Mouse (Mus musculus) kidney, postnatal 10 days (tissue): Measurements from ENCODE around the gene Ndufaf3.

Source experiments
- DNase-seq: peaks from one replicate; pipeline ENCODE4 v3.0.0; 2021; ENCODE audit warnings: mixed read lengths

The Ndufaf3 gene

GRCm38 (mm10) chr9:108572321-108572720 is 5.1 kb upstream of the Ndufaf3 start:
- no peak for DNase-seq

GRCm38 (mm10) chr9:108571401-108571973 is 4.3 kb upstream of the Ndufaf3 start:
- no peak for DNase-seq

- peak; percentile 93 for DNase-seq
These were observed 3.1 kb upstream of the Ndufaf3 start for GRCm38 (mm10) chr9:108570207-108570896.

- DNase-seq, result peak; percentile 96
These were observed 2.4 kb upstream of the Ndufaf3 start, which contains the start of gene Dalrd3 for GRCm38 (mm10) chr9:108569381-108570206. Dalrd3 (plus strand) TSS chr9:108569886.

- peak; percentile 29 for DNase-seq
These were observed 1.3 kb upstream of the Ndufaf3 start for GRCm38 (mm10) chr9:108568511-108568921.

GRCm38 (mm10) chr9:108567931-108568419 is 741 bp upstream of the Ndufaf3 start:
- DNase-seq, result peak; percentile 48

- no peak for DNase-seq
These were observed 1.1 kb downstream of the Ndufaf3 start for GRCm38 (mm10) chr9:108565881-108566814.

GRCm38 (mm10) chr9:108564131-108564530 is 3.1 kb downstream of the Ndufaf3 start:
- no peak for DNase-seq

GRCm38 (mm10) chr9:108563671-108564070 is 3.6 kb downstream of the Ndufaf3 start:
- no peak for DNase-seq

- DNase-seq, result peak; percentile 98
These were observed 6.9 kb downstream of the Ndufaf3 start, which contains the start of gene Impdh2 for GRCm38 (mm10) chr9:108560227-108560841. Impdh2 (plus strand) TSS chr9:108560286.

- DNase-seq, result no peak
These were observed 8.1 kb downstream of the Ndufaf3 start for GRCm38 (mm10) chr9:108559169-108559568.

- no peak for DNase-seq
These were observed 20.4 kb downstream of the Ndufaf3 start for GRCm38 (mm10) chr9:108546875-108547274.

GRCm38 (mm10) chr9:108545986-108546385 is 21.2 kb downstream of the Ndufaf3 start:
- no peak for DNase-seq

- DNase-seq, result no peak
These were observed 26.4 kb downstream of the Ndufaf3 start for GRCm38 (mm10) chr9:108540846-108541245.

GRCm38 (mm10) chr9:108531496-108531895 is 35.7 kb downstream of the Ndufaf3 start:
- DNase-seq, result no peak

GRCm38 (mm10) chr9:108530954-108531353 is 36.3 kb downstream of the Ndufaf3 start:
- DNase-seq, result no peak

GRCm38 (mm10) chr9:108525400-108525799 is 41.8 kb downstream of the Ndufaf3 start:
- DNase-seq, result no peak

- DNase-seq, result no peak
These were observed 43.9 kb downstream of the Ndufaf3 start for GRCm38 (mm10) chr9:108523341-108523740.

- DNase-seq, result no peak
These were observed 45.6 kb downstream of the Ndufaf3 start for GRCm38 (mm10) chr9:108521604-108522003.

GRCm38 (mm10) chr9:108517931-108518332 is 49.3 kb downstream of the Ndufaf3 start:
- DNase-seq, result no peak

GRCm38 (mm10) chr9:108517253-108517930 is 49.8 kb downstream of the Ndufaf3 start:
- DNase-seq, result peak; percentile 94
